Mouse (Mus musculus) adrenal gland, adult 2 months (tissue): Measurements from ENCODE around the gene Ptprt. TPM values are rescaled to one million over a fixed set of nuclear protein-coding genes. Genes with fewer than 3 reads are reported as not detected.

Experiments used
- DNase-seq: peaks from one replicate; pipeline ENCODE4 v3.0.0; 2021
- polyA plus RNA-seq: library from polyadenylated mRNA; depleted of rRNA; stranded (reverse); fragments of >200 nt; gene quantifications from 2 replicates; pipeline ENCODE4 v1.2.3, GENCODE M21; 2012
- total RNA-seq, 2 experiments: library from RNA; stranded (reverse); gene quantifications; 2 replicates each; pipeline ENCODE4 v1.2.3; 2021

The Ptprt gene
- total and polyA plus RNA-seq, 3 experiments, result 0.02 to 0.10 (median 0.03) TPM

- no peak for DNase-seq
These were observed 79.3 kb downstream of the Ptprt start for GRCm38 (mm10) chr2:162581651-162582050.

GRCm38 (mm10) chr2:162577819-162578218 lies 83.1 kb downstream of the Ptprt start:
- DNase-seq, result no peak

- DNase-seq, result no peak
These were observed 88.1 kb downstream of the Ptprt start for GRCm38 (mm10) chr2:162572851-162573250.

- no peak for DNase-seq
These were observed 89.9 kb downstream of the Ptprt start for GRCm38 (mm10) chr2:162571037-162571436.

- DNase-seq, result no peak
These were observed 92.4 kb downstream of the Ptprt start for GRCm38 (mm10) chr2:162568308-162569100.

- no peak for DNase-seq
These were observed 112.6 kb downstream of the Ptprt start for GRCm38 (mm10) chr2:162548312-162548711.

GRCm38 (mm10) chr2:162531638-162532037 lies 129.3 kb downstream of the Ptprt start:
- DNase-seq, result no peak

GRCm38 (mm10) chr2:162528911-162529310 lies 132.0 kb downstream of the Ptprt start:
- no peak for DNase-seq

- no peak for DNase-seq
These were observed 145.0 kb downstream of the Ptprt start for GRCm38 (mm10) chr2:162515993-162516392.

- DNase-seq, result no peak
These were observed 147.9 kb downstream of the Ptprt start for GRCm38 (mm10) chr2:162513072-162513471.

GRCm38 (mm10) chr2:162512094-162512493 lies 148.9 kb downstream of the Ptprt start:
- DNase-seq, result no peak

- no peak for DNase-seq
These were observed 151.9 kb downstream of the Ptprt start for GRCm38 (mm10) chr2:162509016-162509415.

- DNase-seq, result no peak
These were observed 153.3 kb downstream of the Ptprt start for GRCm38 (mm10) chr2:162507664-162508063.

GRCm38 (mm10) chr2:162504850-162505249 lies 156.1 kb downstream of the Ptprt start:
- no peak for DNase-seq

GRCm38 (mm10) chr2:162499501-162499915 lies 161.4 kb downstream of the Ptprt start:
- no peak for DNase-seq

- DNase-seq, result peak; percentile 52
These were observed 162.8 kb downstream of the Ptprt start for GRCm38 (mm10) chr2:162498191-162498590.

- no peak for DNase-seq
These were observed 176.9 kb downstream of the Ptprt start for GRCm38 (mm10) chr2:162484036-162484435.

- DNase-seq, result no peak
These were observed 217.8 kb downstream of the Ptprt start for GRCm38 (mm10) chr2:162443106-162443505.

GRCm38 (mm10) chr2:162436646-162437045 lies 224.3 kb downstream of the Ptprt start:
- no peak for DNase-seq

- peak; percentile 2 for DNase-seq
These were observed 230.8 kb downstream of the Ptprt start for GRCm38 (mm10) chr2:162430171-162430570.

GRCm38 (mm10) chr2:162426114-162426513 lies 234.8 kb downstream of the Ptprt start:
- no peak for DNase-seq

- DNase-seq, result no peak
These were observed 242.8 kb downstream of the Ptprt start for GRCm38 (mm10) chr2:162418181-162418580.

- DNase-seq, result no peak
These were observed 247.7 kb downstream of the Ptprt start for GRCm38 (mm10) chr2:162413073-162413812.
